Mouse (Mus musculus): ENCODE measurements around the gene Lmtk3. TPM values are rescaled to one million over a fixed set of nuclear protein-coding genes. Genes with fewer than 3 reads are reported as not detected.

The Lmtk3 gene
- polyA plus RNA-seq, 1 experiment from 2014 or later: 5.4 TPM

- DNase-seq (ENCODE audit: low spot score): no peak
- Histone ChIP-seq H3K36me3 (no peaks in the 10 kb centered on the region), H3K9me3 (no peaks in the 10 kb centered on the region), H3K27ac (no peak overlapping the region), H3K27me3 (ENCODE audit: insufficient read depth, poor library complexity, severe bottlenecking) (peaks cover 63% of the 10 kb centered on the region), H3K4me1 (replicated peaks) (peaks cover 25% of the 10 kb centered on the region), H3K4me3 (no peak overlapping the region)
- WGBS: 83% methylated on average over 12 of the region's 12 CpGs
Measured at GRCm38 (mm10) chr7:45853089-45853488, 69.6 kb downstream of the Lmtk3 start.

Other genes starting within 250 kb of the Lmtk3 start
- gene Hsd17b14, start 228.8 kb upstream of the Lmtk3 start, polyA plus RNA-seq (2016; fragmentation: Nextera tagmentation; extraction: Ambion mirVana): 1.1 and 1.5 TPM in 2 replicates
- 37.1 and 46.2 TPM in 2 replicates for gene Bcat2, start 213.6 kb upstream of the Lmtk3 start, polyA plus RNA-seq (2016; fragmentation: Nextera tagmentation; extraction: Ambion mirVana)
- gene Fgf21, start 168.2 kb upstream of the Lmtk3 start, polyA plus RNA-seq (2016; fragmentation: Nextera tagmentation; extraction: Ambion mirVana): not detected in 2 replicates
- gene Fut1, start 166.4 kb upstream of the Lmtk3 start, polyA plus RNA-seq (2016; fragmentation: Nextera tagmentation; extraction: Ambion mirVana): 0.20 TPM in 1 of 2 replicates, not detected in the other
- gene Izumo1, start 161.9 kb upstream of the Lmtk3 start, polyA plus RNA-seq (2016; fragmentation: Nextera tagmentation; extraction: Ambion mirVana): 0.19 TPM in 1 of 2 replicates, not detected in the other
- 6.4 and 9.3 TPM in 2 replicates for gene Rasip1, start 156.2 kb upstream of the Lmtk3 start, polyA plus RNA-seq (2016; fragmentation: Nextera tagmentation; extraction: Ambion mirVana)
- gene Mamstr, start 143.8 kb upstream of the Lmtk3 start, polyA plus RNA-seq (2016; fragmentation: Nextera tagmentation; extraction: Ambion mirVana): 2.6 and 2.9 TPM in 2 replicates
- 0.12 and 0.21 TPM in 2 replicates for gene Fut2, start 117.3 kb upstream of the Lmtk3 start, polyA plus RNA-seq (2016; fragmentation: Nextera tagmentation; extraction: Ambion mirVana)
- gene Ntn5, start 99.7 kb upstream of the Lmtk3 start, polyA plus RNA-seq (2016; fragmentation: Nextera tagmentation; extraction: Ambion mirVana): 0.39 and 0.98 TPM in 2 replicates
- 0.62 and 0.77 TPM in 2 replicates for gene Sec1, start 89.3 kb upstream of the Lmtk3 start, polyA plus RNA-seq (2016; fragmentation: Nextera tagmentation; extraction: Ambion mirVana)
- gene Car11, start 83.9 kb upstream of the Lmtk3 start, polyA plus RNA-seq (2016; fragmentation: Nextera tagmentation; extraction: Ambion mirVana): 8.3 and 13.0 TPM in 2 replicates
- gene Dbp, start 78.7 kb upstream of the Lmtk3 start, polyA plus RNA-seq (2016; fragmentation: Nextera tagmentation; extraction: Ambion mirVana): 3.0 and 3.4 TPM in 2 replicates
- 1,010 and 1,126 TPM in 2 replicates for gene Rpl18, start 68.3 kb upstream of the Lmtk3 start, polyA plus RNA-seq (2016; fragmentation: Nextera tagmentation; extraction: Ambion mirVana)
- 33.6 and 35.5 TPM in 2 replicates for gene Sphk2, start 65.7 kb upstream of the Lmtk3 start, polyA plus RNA-seq (2016; fragmentation: Nextera tagmentation; extraction: Ambion mirVana)
- 1.6 and 1.8 TPM in 2 replicates for gene Fam83e, start 62.5 kb upstream of the Lmtk3 start, polyA plus RNA-seq (2016; fragmentation: Nextera tagmentation; extraction: Ambion mirVana)
- not detected in 2 replicates for gene Spaca4, start 57.9 kb upstream of the Lmtk3 start, polyA plus RNA-seq (2016; fragmentation: Nextera tagmentation; extraction: Ambion mirVana)
- 1.7 and 2.2 TPM in 2 replicates for gene Sult2b1, start 931 bp downstream of the Lmtk3 start, polyA plus RNA-seq (2016; fragmentation: Nextera tagmentation; extraction: Ambion mirVana)
- 164 and 231 TPM in 2 replicates for gene Cyth2, start 30.8 kb downstream of the Lmtk3 start, polyA plus RNA-seq (2016; fragmentation: Nextera tagmentation; extraction: Ambion mirVana)
- gene Kcnj14, start 41.0 kb downstream of the Lmtk3 start, polyA plus RNA-seq (2016; fragmentation: Nextera tagmentation; extraction: Ambion mirVana): 0.91 and 1.0 TPM in 2 replicates
- gene Grwd1, start 47.2 kb downstream of the Lmtk3 start, polyA plus RNA-seq (2016; fragmentation: Nextera tagmentation; extraction: Ambion mirVana): 85.2 and 110 TPM in 2 replicates
- 37.6 and 67.7 TPM in 2 replicates for gene Kdelr1, start 89.0 kb downstream of the Lmtk3 start, polyA plus RNA-seq (2016; fragmentation: Nextera tagmentation; extraction: Ambion mirVana)
- 0.19 and 0.33 TPM in 2 replicates for gene Grin2d, start 94.6 kb downstream of the Lmtk3 start, polyA plus RNA-seq (2016; fragmentation: Nextera tagmentation; extraction: Ambion mirVana)
- 1.1 and 1.3 TPM in 2 replicates for gene Syngr4, start 113.0 kb downstream of the Lmtk3 start, polyA plus RNA-seq (2016; fragmentation: Nextera tagmentation; extraction: Ambion mirVana)
- 4.5 and 4.8 TPM in 2 replicates for gene Tmem143, start 113.2 kb downstream of the Lmtk3 start, polyA plus RNA-seq (2016; fragmentation: Nextera tagmentation; extraction: Ambion mirVana)
- 16.7 and 29.7 TPM in 2 replicates for gene Emp3, start 137.7 kb downstream of the Lmtk3 start, polyA plus RNA-seq (2016; fragmentation: Nextera tagmentation; extraction: Ambion mirVana)
- 6.5 and 7.7 TPM in 2 replicates for gene Ccdc114, start 140.3 kb downstream of the Lmtk3 start, polyA plus RNA-seq (2016; fragmentation: Nextera tagmentation; extraction: Ambion mirVana)
- gene Abcc6, start 246.6 kb downstream of the Lmtk3 start, polyA plus RNA-seq (2016; fragmentation: Nextera tagmentation; extraction: Ambion mirVana): 0.12 and 0.20 TPM in 2 replicates
- gene Nomo1, start 250.0 kb downstream of the Lmtk3 start, polyA plus RNA-seq (2016; fragmentation: Nextera tagmentation; extraction: Ambion mirVana): 29.3 and 30.7 TPM in 2 replicates